Mouse (Mus musculus) myocyte (in vitro differentiated cells): ENCODE measurements around the gene Pgap3. TPM values are rescaled to one million over a fixed set of nuclear protein-coding genes. Genes with fewer than 3 reads are reported as not detected.
A peak's percentile ranks its signal among the peaks of the same experiment; 100 is the strongest.

Source experiments
- H3K27me3 ChIP-seq: one replicate; pipeline ENCODE4 v1.6.1; 2011; ENCODE audit not compliant: control insufficient read depth, insufficient read depth, insufficient read length
- H3K36me3 ChIP-seq: one replicate; pipeline ENCODE4 v1.6.1; 2011; ENCODE audit not compliant: control insufficient read depth, insufficient read depth
- H3K4me2 ChIP-seq: one replicate; pipeline ENCODE4 v1.6.1; 2011; ENCODE audit warnings: low read depth, control low read depth
- H3K4me3 ChIP-seq: one replicate; pipeline ENCODE4 v1.5.1; 2011; ENCODE audit warnings: mild to moderate bottlenecking, control low read depth, moderate library complexity
- H3K79me2 ChIP-seq: one replicate; pipeline ENCODE4 v1.6.1; 2011; ENCODE audit not compliant: control insufficient read depth, insufficient read depth
- H3ac ChIP-seq: one replicate; pipeline ENCODE4 v1.6.1; 2011; ENCODE audit not compliant: control insufficient read depth, insufficient read length
- CEBPB ChIP-seq: IDR thresholded peaks from 2 replicates; pipeline ENCODE4 v1.6.1; 2011; ENCODE audit warnings: mild to moderate bottlenecking, moderate library complexity; ENCODE audit not compliant: poor library complexity, insufficient read depth, severe bottlenecking
- E2F4 ChIP-seq: IDR thresholded peaks from one replicate; pipeline ENCODE4 v1.6.1; 2011; ENCODE audit warnings: mild to moderate bottlenecking, control low read depth, moderate library complexity; ENCODE audit not compliant: insufficient read depth
- MAX ChIP-seq: IDR thresholded peaks from one replicate; pipeline ENCODE4 v1.6.1; 2011; ENCODE audit warnings: low read depth, mild to moderate bottlenecking, control low read depth
- MYOD1 ChIP-seq, 3 experiments: IDR thresholded peaks; one replicate each; pipeline ENCODE4 v1.6.1; 2011; ENCODE audit warnings: control low read depth in 2 of 3, low read depth in 2 of 3, mild to moderate bottlenecking in 2 of 3, moderate library complexity in 1 of 3; ENCODE audit not compliant: insufficient read length in 2 of 3, control insufficient read depth in 1 of 3
- MYOG ChIP-seq, 3 experiments: IDR thresholded peaks; one replicate each; pipeline ENCODE4 v1.6.1; 2011; ENCODE audit warnings: control low read depth in 2 of 3, low read depth in 2 of 3, mild to moderate bottlenecking in 2 of 3; ENCODE audit not compliant: insufficient read length in 2 of 3, control insufficient read depth in 1 of 3, insufficient read depth in 1 of 3
- POLR2A ChIP-seq: IDR thresholded peaks from one replicate; pipeline ENCODE4 v1.6.1; 2011; ENCODE audit warnings: low read depth, mild to moderate bottlenecking, control low read depth, moderate library complexity; ENCODE audit not compliant: insufficient read length
- POLR2AphosphoS2 ChIP-seq: IDR thresholded peaks from one replicate; pipeline ENCODE4 v1.6.1; 2011; ENCODE audit warnings: low read depth, control low read depth; ENCODE audit not compliant: insufficient read length
- REST ChIP-seq: IDR thresholded peaks from one replicate; pipeline ENCODE4 v1.6.1; 2011; ENCODE audit warnings: mild to moderate bottlenecking, control low read depth, moderate library complexity; ENCODE audit not compliant: insufficient read depth, insufficient read length
- SRF ChIP-seq: IDR thresholded peaks from one replicate; pipeline ENCODE4 v1.6.1; 2011; ENCODE audit warnings: low read depth; ENCODE audit not compliant: control insufficient read depth, insufficient read length
- TCF12 ChIP-seq: IDR thresholded peaks from one replicate; pipeline ENCODE4 v1.6.1; 2011; ENCODE audit warnings: mild to moderate bottlenecking, control low read depth; ENCODE audit not compliant: poor library complexity, insufficient read depth, severe bottlenecking
- TCF3 ChIP-seq: IDR thresholded peaks from one replicate; pipeline ENCODE4 v1.6.1; 2011; ENCODE audit warnings: low read depth, control low read depth; ENCODE audit not compliant: insufficient read length
- USF1 ChIP-seq: IDR thresholded peaks from one replicate; pipeline ENCODE4 v1.6.1; 2011; ENCODE audit warnings: low read depth, mild to moderate bottlenecking, control low read depth, moderate library complexity
- polyA plus RNA-seq: library from polyadenylated mRNA; unstranded; fragments of >200 nt; fragmentation: generic; extraction: Trizol; gene quantifications from one replicate; pipeline ENCODE4 v1.2.1, GENCODE M21; 2012; ENCODE audit warnings: missing spikeins

Gene Pgap3
- polyA plus RNA-seq, 1 experiment = 8.7 TPM

GRCm38 (mm10) chr11:98418939-98419547 is 18.8 kb upstream of the Pgap3 start:
- Histone ChIP-seq H3K4me2 (no peak overlapping the region), H3K27me3 (no peaks in the 10 kb centered on the region), H3K79me2 (peaks cover 25% of the 10 kb centered on the region), H3K36me3 (peaks cover 8% of the 10 kb centered on the region), H3K4me3 (no peak overlapping the region), H3ac (no peak overlapping the region)
- TF ChIP-seq TCF3 (no peak), POLR2A (no peak), MYOG (IDR thresholded peaks at IDR 0.05; ENCODE audit: control insufficient read depth in 1 of 3, insufficient read depth in 1 of 3, insufficient read length in 2 of 3, low read depth in 2 of 3) (no peak), E2F4 (no peak), REST (no peak), SRF (no peak), MYOD1 (IDR thresholded peaks at IDR 0.05; ENCODE audit: control insufficient read depth in 1 of 3, insufficient read length in 2 of 3, low read depth in 2 of 3) (no peak), USF1 (no peak), TCF12 (no peak), POLR2AphosphoS2 (no peak), MAX (no peak)

- Histone ChIP-seq H3K36me3 (peaks cover 8% of the 10 kb centered on the region), H3ac (no peak overlapping the region), H3K27me3 (no peaks in the 10 kb centered on the region), H3K79me2 (peaks cover 28% of the 10 kb centered on the region), H3K4me2 (peak overlapping the region; percentile 27), H3K4me3 (no peak overlapping the region)
- TF ChIP-seq POLR2AphosphoS2 (no peak), MYOD1 (IDR thresholded peaks at IDR 0.05; ENCODE audit: control insufficient read depth in 1 of 3, insufficient read length in 2 of 3, low read depth in 2 of 3) (peak; percentile 63 to 92 (median 86)), E2F4 (no peak), CEBPB (no peak), MYOG (IDR thresholded peaks at IDR 0.05; ENCODE audit: control insufficient read depth in 1 of 3, insufficient read depth in 1 of 3, insufficient read length in 2 of 3, low read depth in 2 of 3) (peak; percentile 90 to 96 (median 94)), SRF (peak; percentile 5), REST (no peak), TCF12 (peak; percentile 75), POLR2A (no peak), TCF3 (peak; percentile 74), USF1 (no peak), MAX (no peak)
Measured at GRCm38 (mm10) chr11:98418273-98418672, 18.0 kb upstream of the Pgap3 start.

- no peaks in the 10 kb centered on the region for H3K27me3 ChIP-seq
- TF ChIP-seq TCF12 (no peak), TCF3 (no peak), MAX (no peak), MYOD1 (IDR thresholded peaks at IDR 0.05; ENCODE audit: control insufficient read depth in 1 of 3, insufficient read length in 2 of 3, low read depth in 2 of 3) (no peak), CEBPB (no peak), MYOG (IDR thresholded peaks at IDR 0.05; ENCODE audit: control insufficient read depth in 1 of 3, insufficient read depth in 1 of 3, insufficient read length in 2 of 3, low read depth in 2 of 3) (no peak), USF1 (no peak), E2F4 (no peak), POLR2A (no peak), POLR2AphosphoS2 (no peak), SRF (no peak), REST (no peak)
- H3K36me3 ChIP-seq = peaks cover 8% of the 10 kb centered on the region
- H3ac ChIP-seq = no peak overlapping the region
- H3K4me2 ChIP-seq = no peak overlapping the region
- peaks cover 28% of the 10 kb centered on the region for H3K79me2 ChIP-seq
- no peak overlapping the region for H3K4me3 ChIP-seq
Measured at GRCm38 (mm10) chr11:98417074-98417473, 16.8 kb upstream of the Pgap3 start.

- peak overlapping the region; percentile 72 for H3K4me3 ChIP-seq
- H3ac ChIP-seq = no peak overlapping the region
- peak overlapping the region; percentile 81 for H3K4me2 ChIP-seq
- no peaks in the 10 kb centered on the region for H3K27me3 ChIP-seq
- peaks cover 26% of the 10 kb centered on the region for H3K79me2 ChIP-seq
- H3K36me3 ChIP-seq = no peaks in the 10 kb centered on the region
- no peak for TF ChIP-seq TCF3
- TF ChIP-seq POLR2AphosphoS2 = no peak
- no peak for TF ChIP-seq MYOD1 (IDR thresholded peaks at IDR 0.05; ENCODE audit: control insufficient read depth in 1 of 3, insufficient read length in 2 of 3, low read depth in 2 of 3)
- no peak for TF ChIP-seq USF1
- no peak for TF ChIP-seq CEBPB
Measured at GRCm38 (mm10) chr11:98414162-98414561, 13.9 kb upstream of the Pgap3 start.
